Mouse (Mus musculus) testis, adult 2 months (tissue): ENCODE measurements at regions not wholly inside any gene's neighbourhood (a gene's known extent, or its start where the extent isn't known, plus 50 kb on each side); places are given as distances from the start of the nearest gene placed in this dataset.

Experiments used
- CTCF ChIP-seq: fragments of 200-500 bp; IDR thresholded peaks from 2 replicates; pipeline ENCODE4 v1.5.1; 2012; ENCODE audit warnings: low read depth, mild to moderate bottlenecking, inconsistent platforms, low read length, moderate library complexity; ENCODE audit not compliant: control insufficient read depth, insufficient read depth, insufficient replicate concordance
- POLR2A ChIP-seq: fragments of 200-500 bp; IDR thresholded peaks from 2 replicates; pipeline ENCODE4 v1.6.1; 2012; ENCODE audit warnings: low read depth, mild to moderate bottlenecking, inconsistent platforms, low read length, moderate library complexity; ENCODE audit not compliant: control insufficient read depth

- TF ChIP-seq CTCF, result no peak
- TF ChIP-seq POLR2A, result no peak
Observed at GRCm38 (mm10) chr14:24766260-24766659, 279.3 kb downstream of the Rps24 start.
